Mouse (Mus musculus): ENCODE results near the gene Bmp6.

Bmp6 gene

GRCm38 (mm10) chr13:38353420-38354255 lies 8.7 kb downstream of the Bmp6 start:
- CTCF ChIA-PET = no interaction called here

GRCm38 (mm10) chr13:38354284-38354683 lies 9.4 kb downstream of the Bmp6 start:
- CTCF ChIA-PET = no interaction called here

- CTCF ChIA-PET = no interaction called here
These were observed 14.1 kb downstream of the Bmp6 start for GRCm38 (mm10) chr13:38359045-38359444.

- CTCF ChIA-PET = no interaction called here
These were observed 17.8 kb downstream of the Bmp6 start for GRCm38 (mm10) chr13:38362751-38363150.

GRCm38 (mm10) chr13:38363869-38364268 lies 19.0 kb downstream of the Bmp6 start:
- CTCF ChIA-PET = no interaction called here

- CTCF ChIA-PET = no interaction called here
These were observed 24.7 kb downstream of the Bmp6 start for GRCm38 (mm10) chr13:38369624-38370023.

GRCm38 (mm10) chr13:38376071-38376470 lies 31.2 kb downstream of the Bmp6 start:
- CTCF ChIA-PET = no interaction called here

- CTCF ChIA-PET = no interaction called here
These were observed 32.4 kb downstream of the Bmp6 start for GRCm38 (mm10) chr13:38377355-38377754.

- CTCF ChIA-PET = no interaction called here
These were observed 34.9 kb downstream of the Bmp6 start for GRCm38 (mm10) chr13:38379806-38380205.

- CTCF ChIA-PET = no interaction called here
These were observed 41.2 kb downstream of the Bmp6 start for GRCm38 (mm10) chr13:38386035-38386559.

GRCm38 (mm10) chr13:38387453-38388040 lies 42.6 kb downstream of the Bmp6 start:
- CTCF ChIA-PET = no interaction called here

GRCm38 (mm10) chr13:38393444-38393843 lies 48.5 kb downstream of the Bmp6 start:
- CTCF ChIA-PET = no interaction called here

- CTCF ChIA-PET = no interaction called here
These were observed 50.1 kb downstream of the Bmp6 start for GRCm38 (mm10) chr13:38395026-38395425.

GRCm38 (mm10) chr13:38397007-38397545 lies 52.2 kb downstream of the Bmp6 start:
- CTCF ChIA-PET = no interaction called here

- CTCF ChIA-PET = no interaction called here
These were observed 53.8 kb downstream of the Bmp6 start for GRCm38 (mm10) chr13:38398658-38399057.

- CTCF ChIA-PET = no interaction called here
These were observed 55.8 kb downstream of the Bmp6 start for GRCm38 (mm10) chr13:38400662-38401061.

GRCm38 (mm10) chr13:38407611-38408315 lies 62.9 kb downstream of the Bmp6 start:
- CTCF ChIA-PET = no interaction called here

GRCm38 (mm10) chr13:38408636-38409035 lies 63.7 kb downstream of the Bmp6 start:
- CTCF ChIA-PET = interaction anchor here (0.9 kb wide), 1 partner anchor 11 kb away, joined by 3 read pairs; no protein-coding TSS in a partner anchor

- CTCF ChIA-PET = interaction anchor here (0.7 kb wide), 1 partner anchor 33 kb away, joined by 4 read pairs; no protein-coding TSS in a partner anchor
These were observed 65.5 kb downstream of the Bmp6 start for GRCm38 (mm10) chr13:38410322-38410865.

- CTCF ChIA-PET = interaction anchor here (0.7 kb wide), 1 partner anchor 11 kb away, joined by 3 read pairs; no protein-coding TSS in a partner anchor
These were observed 74.9 kb downstream of the Bmp6 start for GRCm38 (mm10) chr13:38419781-38420180.

- CTCF ChIA-PET = no interaction called here
These were observed 77.6 kb downstream of the Bmp6 start for GRCm38 (mm10) chr13:38422491-38422890.

- CTCF ChIA-PET = interaction anchor here (0.6 kb wide), 1 partner anchor 14 kb away, joined by 14 read pairs; no protein-coding TSS in a partner anchor
These were observed 80.4 kb downstream of the Bmp6 start for GRCm38 (mm10) chr13:38425294-38425693.
